Mouse (Mus musculus): ENCODE data around the gene Slc16a9. TPM values are rescaled to one million over a fixed set of nuclear protein-coding genes. Genes with fewer than 3 reads are reported as not detected.

The Slc16a9 gene
- total RNA-seq, 2 experiments from 2014 or later, result 1.8 TPM

DNA sequence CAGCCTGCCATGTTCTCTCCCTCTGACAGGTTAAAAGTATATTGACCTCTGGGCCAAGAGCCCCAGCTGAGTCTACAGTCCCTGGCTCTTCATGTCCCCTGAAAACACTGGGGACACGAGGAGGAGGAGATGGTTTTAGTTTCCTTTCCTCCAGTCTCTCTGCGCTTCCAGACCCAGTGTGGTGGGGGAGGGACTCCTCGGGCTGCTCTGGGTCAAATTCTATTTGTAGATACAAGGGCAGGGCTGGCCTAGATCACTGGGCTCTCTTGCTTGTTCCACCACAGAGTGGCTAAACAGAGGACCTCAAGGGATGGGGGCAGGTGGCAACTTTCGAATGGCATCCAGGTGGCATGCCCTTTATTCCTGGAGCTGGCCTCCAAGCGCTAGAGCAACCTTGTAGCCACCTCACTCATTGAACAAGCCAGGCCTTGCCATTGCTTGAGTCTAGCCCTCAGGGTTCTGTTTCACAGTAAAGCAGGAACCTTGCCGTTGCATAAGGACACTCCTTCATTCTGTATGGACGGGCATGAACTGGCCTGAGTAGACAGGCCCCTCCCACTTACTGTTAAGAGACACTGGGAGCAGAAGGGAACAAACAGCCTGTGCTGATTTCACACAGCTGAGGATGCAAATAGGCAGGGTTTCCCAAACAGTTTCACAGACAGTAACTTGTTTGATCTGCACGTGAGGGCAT is 2.0 kb upstream of the Slc16a9 start:
- intact Hi-C loops (cut with DNase I), result no loop called here

DNA sequence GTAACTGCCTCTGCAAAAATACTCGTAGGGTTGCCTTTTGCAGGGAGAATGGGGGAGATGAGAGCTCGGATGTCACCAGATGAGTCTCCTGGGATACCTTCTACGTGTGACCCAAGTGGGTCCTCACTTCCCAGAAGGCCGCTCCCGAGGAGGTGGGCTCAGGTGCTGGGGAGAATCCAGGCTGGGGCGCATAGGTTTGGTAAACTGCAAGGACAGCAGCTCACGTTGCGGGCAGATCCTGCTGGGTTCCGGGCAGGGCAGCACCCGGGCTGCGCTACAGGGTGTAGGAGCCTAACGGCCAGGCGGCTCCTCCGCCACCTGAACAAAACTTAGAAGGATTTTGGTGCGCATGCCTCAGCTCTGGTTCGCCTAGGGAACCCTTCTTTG is 652 bp downstream of the Slc16a9 start:
- DNase-seq (ENCODE audit: low spot score in 2 of 2), result no peak
- intact Hi-C loops (cut with DNase I), result loop anchor here (5.0 kb wide), 1 partner anchor 43 kb away; the partner anchor contains the start of gene Mrln

More for the DNA sequence above, 2.0 kb upstream of the Slc16a9 start:
- DNase-seq (ENCODE audit: low spot score in 2 of 2), result no peak

DNA sequence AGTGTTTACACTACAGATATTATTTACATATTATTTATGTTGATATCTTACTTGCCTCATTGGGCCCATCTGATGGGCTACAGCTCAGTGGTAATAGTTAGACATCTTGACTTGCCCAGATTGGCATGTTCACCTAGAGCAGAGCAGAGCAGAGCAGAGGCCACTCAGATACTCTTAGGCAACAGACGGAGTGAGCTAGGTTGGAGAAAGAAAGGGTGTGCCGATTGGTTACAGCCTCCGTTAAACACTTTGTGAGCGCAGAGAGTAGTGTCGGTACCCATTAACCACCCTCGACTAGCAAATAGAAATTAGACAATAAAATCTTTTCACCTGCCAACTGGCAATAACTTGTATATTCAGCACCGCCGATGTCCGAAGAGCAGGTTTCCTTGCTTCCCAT is 1.2 kb downstream of the Slc16a9 start:
- DNase-seq (ENCODE audit: low spot score in 2 of 2), result no peak
- intact Hi-C loops (cut with DNase I), result loop anchor here (5.0 kb wide), 1 partner anchor 44 kb away; the partner anchor contains the start of gene Mrln

DNA sequence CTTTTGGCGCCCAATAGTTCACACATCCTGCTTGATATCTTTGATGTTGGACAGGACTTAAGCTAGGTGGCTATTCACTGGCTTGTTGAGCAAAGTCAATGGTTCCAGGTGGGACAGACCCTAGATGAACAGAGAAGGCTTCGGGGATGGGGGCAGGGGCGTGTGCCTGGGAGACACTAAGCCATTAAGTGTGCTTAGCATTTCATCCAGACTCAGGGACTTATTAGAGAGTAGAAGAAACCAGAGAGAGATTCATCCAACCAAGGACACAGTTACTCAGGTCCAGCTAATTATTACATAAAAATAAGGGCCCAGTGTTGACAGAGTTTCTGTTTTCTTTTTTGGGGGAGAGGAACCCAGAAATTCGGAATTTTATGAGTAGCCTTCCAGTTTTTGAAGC is 5.5 kb downstream of the Slc16a9 start:
- DNase-seq (ENCODE audit: low spot score in 2 of 2), result no peak
- intact Hi-C loops (cut with DNase I), result no loop called here

DNA sequence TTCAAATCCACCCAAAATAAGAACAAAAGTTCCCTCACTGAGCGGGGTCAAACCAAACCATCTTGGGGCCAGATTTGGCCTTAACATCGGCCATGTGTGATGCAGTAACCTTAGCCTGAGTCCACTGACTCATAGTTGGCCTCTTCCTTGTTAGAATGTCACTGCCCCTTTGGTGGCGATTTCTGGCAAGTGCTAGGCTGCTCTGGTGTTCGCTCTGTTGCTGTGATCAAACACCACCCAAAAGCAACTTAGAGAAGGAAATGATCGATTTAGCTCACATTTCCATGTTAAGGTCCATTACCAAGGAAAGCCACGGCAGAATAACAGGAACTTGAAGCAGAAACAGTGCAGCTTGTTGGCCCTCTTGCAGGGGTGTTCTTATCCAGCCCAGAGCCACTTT is 5.9 kb downstream of the Slc16a9 start:
- no peak for DNase-seq (ENCODE audit: low spot score in 2 of 2)
- intact Hi-C loops (cut with DNase I), result no loop called here

DNA sequence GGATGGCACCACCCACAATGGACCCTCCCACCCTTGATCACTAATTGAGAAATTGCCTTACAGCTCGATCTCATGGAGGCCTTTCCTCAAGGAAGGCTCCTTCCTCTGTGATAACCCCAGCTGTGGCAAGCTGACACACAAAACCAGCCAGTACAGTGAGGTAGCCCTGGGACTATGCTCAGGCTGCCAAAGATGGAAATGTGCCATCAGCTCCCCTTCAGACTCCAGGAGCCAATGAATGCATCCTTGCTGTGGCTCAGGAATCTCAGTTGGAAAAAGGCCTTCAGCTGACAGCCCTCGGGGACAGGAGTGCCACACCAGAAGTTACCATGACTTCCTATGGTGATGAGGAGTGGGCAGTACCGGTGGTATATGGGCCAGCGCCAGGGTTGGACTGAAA is 9.8 kb downstream of the Slc16a9 start:
- intact Hi-C loops (cut with DNase I), result no loop called here
- no peak for DNase-seq (ENCODE audit: low spot score in 2 of 2)

DNA sequence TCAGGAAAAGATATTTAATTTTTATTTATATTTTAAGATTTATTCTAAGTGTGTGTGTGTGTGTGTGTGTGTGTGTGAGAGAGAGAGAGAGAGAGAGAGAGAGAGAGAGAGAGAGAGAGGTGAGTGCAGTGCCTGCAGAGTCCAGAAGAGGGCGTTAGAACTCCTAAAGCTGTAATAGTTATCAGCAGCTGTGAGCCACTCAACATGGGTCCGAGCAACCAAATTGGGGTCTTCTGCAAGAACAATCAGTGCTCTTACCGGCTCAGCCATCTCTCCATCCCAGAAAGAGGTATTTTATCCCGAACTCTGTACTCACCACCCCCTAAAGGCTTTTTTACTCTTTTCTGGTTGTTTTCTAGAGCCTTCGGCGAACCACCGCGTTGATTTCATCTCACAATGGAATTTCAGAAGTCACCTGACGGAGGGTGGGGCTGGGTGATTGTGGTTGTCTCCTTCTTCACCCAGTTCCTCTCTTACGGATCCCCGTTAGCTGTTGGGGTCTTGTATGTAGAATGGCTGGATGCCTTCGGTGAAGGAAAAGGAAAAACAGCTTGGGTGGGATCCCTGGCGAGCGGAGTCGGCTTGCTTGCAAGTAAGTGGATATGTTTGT is 10.8 kb downstream of the Slc16a9 start:
- no peak for DNase-seq (ENCODE audit: low spot score in 2 of 2)
- intact Hi-C loops (cut with DNase I), result no loop called here

DNA sequence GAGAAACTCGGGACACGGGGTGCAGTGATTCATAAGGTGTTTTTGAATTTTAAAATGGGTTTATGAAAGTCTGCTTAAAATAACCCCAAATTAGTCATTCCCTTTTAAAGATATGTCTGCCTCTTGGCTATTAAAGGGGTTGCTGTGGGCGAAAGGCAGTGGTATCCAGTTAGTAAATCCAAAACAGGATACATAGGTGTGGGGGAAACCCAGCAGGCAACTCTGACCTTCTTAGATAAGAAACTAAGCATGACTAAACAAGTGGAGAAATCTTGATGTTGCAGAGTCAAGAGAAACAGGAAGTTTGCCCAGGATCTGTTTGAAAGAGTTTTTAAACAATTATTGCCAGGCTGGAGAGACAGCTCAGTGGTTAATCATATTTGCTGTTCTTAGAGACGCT is 12.1 kb downstream of the Slc16a9 start:
- intact Hi-C loops (cut with DNase I), result no loop called here
- no peak for DNase-seq (ENCODE audit: low spot score in 2 of 2)

DNA sequence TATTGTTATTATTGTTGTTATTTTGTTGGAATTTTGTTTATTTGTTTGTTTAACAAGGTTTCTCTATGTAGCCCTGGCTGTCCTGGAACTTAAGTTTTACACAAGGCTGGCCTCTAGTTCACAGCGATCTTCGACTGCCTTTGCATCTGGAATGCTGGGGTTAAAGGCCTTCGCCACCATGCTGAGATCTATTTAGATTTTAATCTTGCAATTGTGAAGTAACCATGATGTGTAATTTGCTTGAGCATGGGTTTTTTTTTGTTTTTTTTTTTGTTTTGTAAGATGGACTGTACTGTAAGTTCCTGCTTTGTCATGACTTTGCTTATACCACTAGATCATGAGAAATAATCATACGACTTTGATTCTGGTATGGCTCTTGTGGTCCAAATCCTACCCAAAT is 16.0 kb downstream of the Slc16a9 start:
- intact Hi-C loops (cut with DNase I), result no loop called here
- DNase-seq (ENCODE audit: low spot score in 2 of 2), result no peak

DNA sequence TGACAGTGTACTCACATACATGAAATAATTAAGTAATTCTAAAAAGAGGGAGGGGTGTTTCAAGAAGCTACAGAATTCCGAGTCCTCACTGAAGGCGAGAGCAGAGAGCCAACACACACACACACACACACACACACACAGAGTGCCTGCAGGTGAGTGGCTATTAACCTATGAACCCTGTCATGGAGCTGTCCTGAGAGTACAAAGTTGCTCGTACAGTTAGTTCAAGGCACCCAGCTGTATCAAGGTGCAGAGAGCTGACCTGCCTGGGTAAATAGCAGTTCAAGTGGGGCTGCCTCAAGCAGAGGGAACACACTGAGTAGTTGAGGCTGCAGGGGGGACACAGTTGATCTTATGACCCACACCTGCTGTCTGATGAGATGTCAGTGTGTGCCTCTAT is 17.2 kb downstream of the Slc16a9 start:
- intact Hi-C loops (cut with DNase I), result no loop called here
- DNase-seq (ENCODE audit: low spot score in 2 of 2), result no peak

DNA sequence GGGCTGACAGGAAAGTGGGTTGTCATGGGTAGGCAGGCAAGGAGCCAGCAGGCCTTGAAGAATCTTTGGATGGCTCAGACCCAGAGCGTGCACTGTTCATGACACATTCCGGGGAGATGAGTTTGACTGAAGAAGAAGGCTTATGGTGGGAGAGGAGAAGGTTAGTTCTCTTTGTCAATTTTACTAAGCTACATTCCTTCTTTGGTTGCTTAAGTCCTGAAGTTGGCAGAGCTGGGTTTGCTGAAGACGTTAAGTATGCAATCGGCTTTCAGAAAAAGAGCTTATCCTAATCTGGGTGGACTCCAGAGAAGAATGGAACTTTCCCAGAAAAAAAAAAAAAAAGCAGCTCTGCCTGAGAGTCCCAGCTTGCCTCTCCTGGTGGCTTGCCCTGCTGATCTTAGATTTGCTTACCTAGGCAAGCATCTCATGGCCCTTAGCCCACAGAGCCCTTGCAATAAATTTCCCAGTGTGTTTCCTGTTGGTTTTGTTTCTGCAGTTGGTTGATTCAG is 18.8 kb downstream of the Slc16a9 start:
- intact Hi-C loops (cut with DNase I), result no loop called here
- no peak for DNase-seq (ENCODE audit: low spot score in 2 of 2)

DNA sequence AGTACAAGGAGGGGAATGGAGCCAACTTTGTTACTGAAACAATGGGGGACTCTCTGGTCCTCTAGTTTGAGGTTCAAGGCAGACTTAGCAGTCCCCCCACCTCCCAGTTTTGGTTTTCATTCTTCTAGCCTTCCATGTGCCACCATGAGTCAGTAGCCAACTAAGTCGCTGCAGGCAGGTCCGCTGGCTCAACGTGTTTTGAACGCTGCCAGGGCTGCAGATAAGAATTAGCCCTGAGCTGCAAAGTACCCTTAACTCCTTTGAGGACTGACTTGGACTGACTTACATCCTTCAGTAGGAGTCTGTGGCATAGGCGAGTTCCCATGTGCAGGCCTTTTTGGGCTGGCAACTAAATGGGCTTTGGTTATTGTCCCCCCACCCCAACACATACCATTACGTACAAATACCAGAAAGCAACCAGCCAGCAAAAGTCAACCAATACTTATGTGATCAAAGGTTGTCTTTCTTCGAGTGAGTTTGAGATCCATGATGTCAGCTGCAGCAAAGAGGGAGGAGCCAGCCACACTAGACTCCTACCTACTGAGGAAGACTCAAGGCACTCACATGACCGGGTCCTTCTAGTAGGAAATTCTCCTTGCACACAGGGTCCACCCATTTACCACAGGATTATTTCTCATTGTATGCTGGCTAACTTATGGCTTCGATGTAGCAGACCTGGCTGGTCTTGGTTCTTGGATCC is 19.6 kb downstream of the Slc16a9 start:
- DNase-seq (ENCODE audit: low spot score in 2 of 2), result no peak
- intact Hi-C loops (cut with DNase I), result no loop called here

DNA sequence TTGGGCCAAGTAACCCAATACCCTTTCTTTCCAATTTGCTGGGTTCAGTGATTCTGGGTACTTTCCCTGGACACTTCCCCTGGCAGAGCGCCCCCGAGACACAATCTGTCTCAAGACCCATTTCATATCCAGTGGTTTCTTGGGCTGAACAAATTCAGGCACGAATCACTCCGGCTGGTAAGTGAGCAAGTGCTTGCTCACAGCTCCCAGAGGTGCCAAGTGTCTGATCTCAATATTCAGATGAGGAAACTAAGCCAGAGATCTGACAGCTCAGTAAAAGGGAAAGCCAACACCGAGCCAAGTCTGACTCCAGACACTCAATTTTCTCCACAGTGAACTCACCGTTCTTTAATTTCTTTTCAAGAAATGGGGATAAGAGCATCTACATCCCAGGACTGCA is 21.6 kb downstream of the Slc16a9 start:
- DNase-seq (ENCODE audit: low spot score in 2 of 2), result peak; percentile 9 to 33
- intact Hi-C loops (cut with DNase I), result no loop called here

DNA sequence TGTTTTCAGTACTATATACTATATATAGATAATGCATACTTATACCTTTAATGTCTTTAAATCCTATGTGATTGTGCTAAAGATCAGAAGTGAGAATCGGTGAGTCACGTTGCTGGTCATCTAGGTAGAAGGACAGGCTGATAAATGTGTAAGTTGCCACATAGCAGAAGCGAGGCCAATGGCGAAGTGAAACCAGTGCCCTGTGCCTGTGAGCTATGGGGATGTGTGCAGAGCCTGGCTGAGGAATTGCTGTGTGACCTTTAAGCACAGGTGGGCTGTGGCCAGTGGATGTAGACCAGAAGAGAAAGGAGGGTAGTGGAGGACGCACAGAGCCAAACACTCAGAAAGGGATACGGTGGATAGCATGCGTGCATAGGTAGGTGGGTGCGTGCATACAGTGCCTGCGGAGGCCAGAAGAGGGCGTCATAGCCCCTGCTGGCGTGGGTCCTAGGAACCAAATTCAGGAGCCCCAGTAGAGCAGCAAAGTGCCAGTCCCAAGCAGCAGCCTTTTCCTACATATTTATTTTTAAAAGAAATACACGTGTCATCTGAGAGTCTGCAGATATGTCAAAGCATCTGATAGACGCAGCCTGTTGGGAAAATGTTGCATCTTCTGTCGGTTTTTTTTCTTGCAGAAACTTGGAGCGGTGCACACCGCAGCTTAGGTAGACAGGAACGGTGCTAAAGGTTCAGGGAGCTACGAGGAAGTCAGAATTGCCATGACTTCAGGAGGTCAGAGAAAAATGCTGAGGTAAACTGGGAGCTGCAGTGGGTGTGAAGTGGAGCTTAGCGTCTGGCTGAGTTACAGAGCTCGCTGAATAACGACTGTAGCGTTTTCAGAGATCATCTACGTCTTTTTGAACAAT is 23.9 kb downstream of the Slc16a9 start:
- intact Hi-C loops (cut with DNase I), result no loop called here
- no peak for DNase-seq (ENCODE audit: low spot score in 2 of 2)

DNA sequence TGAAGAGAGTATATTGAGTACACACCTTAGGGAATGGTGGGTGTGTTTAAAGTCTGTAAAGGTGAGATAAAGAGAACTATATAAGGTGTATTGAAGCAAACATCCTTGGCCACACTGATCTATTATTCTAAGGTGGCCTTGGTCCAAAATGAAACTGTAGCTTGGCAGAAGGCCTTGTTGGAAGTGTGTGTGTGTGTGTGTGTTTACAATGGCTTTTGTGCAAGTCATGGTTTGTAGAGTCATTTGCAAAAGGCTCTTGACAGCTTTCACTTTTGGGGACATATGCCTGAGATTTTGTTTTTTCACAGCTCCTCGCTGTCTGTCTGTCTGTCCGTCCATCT is 24.5 kb downstream of the Slc16a9 start:
- intact Hi-C loops (cut with DNase I), result no loop called here
- no peak for DNase-seq (ENCODE audit: low spot score in 2 of 2)

DNA sequence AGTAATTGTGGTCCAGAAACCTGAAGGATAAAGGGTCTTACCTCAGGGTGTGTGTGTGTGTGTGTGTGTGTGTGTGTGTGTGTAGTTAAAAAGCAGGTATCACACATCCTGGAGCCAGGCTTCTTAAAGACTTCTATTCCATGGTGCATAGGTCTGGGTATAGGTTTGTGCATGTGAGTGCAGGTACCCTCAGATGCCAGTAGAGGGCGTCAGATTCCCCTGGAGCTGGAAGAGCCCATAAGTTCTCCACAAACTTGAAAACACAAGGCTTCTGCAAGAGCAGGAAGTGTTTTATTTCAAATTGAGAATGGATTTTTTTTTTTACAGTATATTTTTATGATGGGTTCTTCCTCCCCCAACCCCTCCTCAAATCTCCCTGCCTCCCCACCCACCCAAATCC is 31.8 kb downstream of the Slc16a9 start:
- intact Hi-C loops (cut with DNase I), result no loop called here
- no peak for DNase-seq (ENCODE audit: low spot score in 2 of 2)

DNA sequence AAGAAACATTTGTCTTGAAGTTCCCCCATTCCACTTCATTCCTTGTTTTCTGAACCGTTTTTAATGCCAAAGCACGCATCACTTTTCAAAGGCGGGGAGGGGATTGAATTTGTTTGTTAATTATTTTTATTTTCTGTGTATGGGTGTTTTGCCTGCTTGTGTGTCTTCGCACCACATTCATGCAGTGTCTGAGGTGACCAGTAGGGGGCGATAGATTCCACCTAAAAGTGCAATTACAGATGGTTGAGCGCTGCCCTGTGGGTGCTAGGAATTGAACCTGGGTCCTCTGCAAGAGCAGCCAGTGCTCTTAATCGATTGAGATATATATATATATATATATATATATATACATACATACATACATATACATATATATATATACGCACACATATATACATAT is 34.4 kb downstream of the Slc16a9 start:
- no peak for DNase-seq (ENCODE audit: low spot score in 2 of 2)
- intact Hi-C loops (cut with DNase I), result no loop called here

DNA sequence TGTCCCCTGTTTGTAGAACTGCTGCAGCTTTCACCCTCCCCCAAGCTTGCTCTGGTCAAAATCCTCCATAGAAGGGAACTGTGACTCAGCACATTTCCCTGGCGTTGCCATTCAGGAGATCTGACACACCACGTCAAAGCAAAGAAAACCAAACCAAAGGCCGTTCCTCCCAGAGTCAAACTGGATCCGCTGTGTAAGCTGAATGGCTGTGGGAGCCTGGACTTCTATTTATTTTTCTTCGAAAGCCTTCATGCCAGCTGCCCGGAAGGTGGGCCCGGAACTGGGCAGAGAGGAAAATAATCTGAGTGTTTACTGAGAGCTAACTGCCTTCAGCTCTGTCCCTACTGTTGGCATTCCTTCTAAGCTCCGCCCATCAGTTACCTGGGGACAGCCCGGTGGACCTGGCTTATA is 42.9 kb downstream of the Slc16a9 start:
- DNase-seq (ENCODE audit: low spot score in 2 of 2), result peak in 1 of 2 experiments; percentile 27
- intact Hi-C loops (cut with DNase I), result no loop called here

DNA sequence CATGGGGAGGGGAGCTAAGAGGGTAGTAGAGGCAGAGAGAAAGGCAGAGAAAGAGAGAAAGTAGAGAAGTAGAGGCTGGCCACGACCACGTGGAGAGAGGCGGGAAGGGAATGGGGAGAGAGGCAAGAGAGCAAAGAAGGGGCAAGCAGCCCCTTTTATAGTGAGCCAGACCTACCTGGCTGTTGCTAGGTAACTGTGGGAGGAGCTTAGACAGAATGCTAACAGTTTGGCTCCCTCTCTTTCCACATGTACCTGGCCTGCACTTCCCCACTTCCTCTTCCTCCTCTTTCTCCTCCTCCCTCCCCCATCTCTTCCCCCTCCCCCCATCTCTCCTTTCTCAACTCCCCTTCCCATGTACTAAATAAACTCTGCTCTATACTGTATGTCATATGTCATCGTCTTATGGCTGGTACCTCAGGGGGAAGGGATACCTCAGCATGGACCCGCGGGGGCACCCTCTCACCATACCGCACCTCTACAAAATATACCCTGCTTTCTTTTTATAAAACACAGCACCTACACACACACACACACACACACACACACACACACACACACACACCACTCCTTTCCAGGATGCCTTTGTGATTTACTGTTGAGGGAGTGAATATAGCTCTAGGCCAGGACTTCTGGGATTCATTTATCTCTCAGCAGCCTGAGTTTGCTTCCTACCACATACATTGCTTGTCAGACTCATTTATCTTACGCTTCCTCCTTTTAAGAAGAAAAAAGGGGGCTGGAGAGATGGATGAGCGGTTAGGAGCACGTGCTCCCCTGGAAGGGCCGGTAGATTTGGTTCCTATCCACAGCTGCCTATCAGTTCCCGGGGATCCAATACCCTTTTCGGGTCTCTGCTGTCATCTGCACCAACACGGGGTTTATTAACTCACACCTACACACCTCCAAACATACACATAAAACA is 43.8 kb downstream of the Slc16a9 start:
- DNase-seq (ENCODE audit: low spot score in 2 of 2), result no peak
- intact Hi-C loops (cut with DNase I), result no loop called here

All from left cerebral cortex, postnatal 36 days (tissue).